In the genomic region with DNA sequence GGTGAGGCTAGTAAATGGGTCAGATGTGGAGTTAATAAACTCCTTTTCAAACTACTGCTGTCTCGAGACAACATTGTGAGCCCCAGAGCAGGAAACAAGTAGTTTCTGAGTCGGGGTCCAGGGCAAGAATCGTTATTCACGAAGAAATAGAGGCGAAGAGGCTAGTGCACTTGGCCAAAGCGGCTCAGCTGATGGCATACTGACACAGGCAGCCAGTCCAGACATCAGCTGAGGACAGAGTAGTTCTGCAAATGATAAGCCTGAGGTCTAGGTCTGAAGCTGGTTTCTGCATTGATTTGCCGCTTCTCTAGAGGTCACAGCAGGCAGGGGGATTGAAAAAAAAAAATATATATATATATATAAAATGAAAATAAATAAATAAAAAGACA, we compare ENCODE assay signal across 7 mouse cellular contexts. TPM values are rescaled to one million over a fixed set of nuclear protein-coding genes. Genes with fewer than 3 reads are reported as not detected.
A peak's percentile ranks its signal among the peaks of the same experiment; 100 is the strongest.
DNase-seq lines count a peak whose midpoint lies in the region; ATAC-seq and TF ChIP-seq lines count a peak whose summit lies in the region.

No protein-coding gene starts in this region.

- H3K4me3 ChIP-seq in lung, embryonic 14.5 days (ENCODE audit: low read depth, low read length) = peak overlapping the region; percentile 91
- peak overlapping the region; percentile 87 for H3K4me3 ChIP-seq in forebrain, embryonic 10.5 days
- H3K4me3 ChIP-seq in intestine, postnatal 0 days (ENCODE audit: low read depth, low read length) = no peak overlapping the region
- H3K4me3 ChIP-seq in neural tube, embryonic 14.5 days (ENCODE audit: low read depth, low read length) = peak overlapping the region; percentile 72; the same call in 1 of the 2 replicates

- WGBS in lung, embryonic 14.5 days = 70% methylated on average over 7 of the region's 7 CpGs
- 82% methylated on average over 7 of the region's 7 CpGs for WGBS in forebrain, embryonic 10.5 days
- WGBS in intestine, postnatal 0 days = 70% methylated on average over 7 of the region's 7 CpGs
- 84% methylated on average over 7 of the region's 7 CpGs for WGBS in neural tube, embryonic 14.5 days

- no peak for ATAC-seq in lung, embryonic 14.5 days (ENCODE audit: insufficient read depth)
- no peak for ATAC-seq in intestine, postnatal 0 days
- no peak for ATAC-seq in neural tube, embryonic 14.5 days (ENCODE audit: low read depth)

- no peak for TF ChIP-seq CTCF in lung, embryonic 14.5 days (IDR thresholded peaks at IDR 0.05; ENCODE audit: low read depth)
- no peak for TF ChIP-seq CTCF in intestine, postnatal 0 days (IDR thresholded peaks at IDR 0.05; ENCODE audit: low read depth)

- no peak for DNase-seq in lung, embryonic 14.5 days
- no peak for DNase-seq in lung, adult 18-20 months
- DNase-seq in forebrain, embryonic 10.5 days (ENCODE audit: extremely low spot score, low spot score) = no peak
- no peak for DNase-seq in layer of hippocampus, adult 11-12 months (ENCODE audit: low spot score)
- DNase-seq in gastrocnemius, postnatal 25 days = no peak

- no peaks in the 10 kb centered on the region for H3K9me3 ChIP-seq in lung, embryonic 14.5 days (ENCODE audit: low read depth, low read length)
- no peaks in the 10 kb centered on the region for H3K9me3 ChIP-seq in forebrain, embryonic 10.5 days
- no peaks in the 10 kb centered on the region for H3K9me3 ChIP-seq in intestine, postnatal 0 days (ENCODE audit: control insufficient read depth)
- no peaks in the 10 kb centered on the region for H3K9me3 ChIP-seq in neural tube, embryonic 14.5 days (ENCODE audit: control insufficient read depth, low read length)

- H3K4me2 ChIP-seq in lung, embryonic 14.5 days = peak overlapping the region; percentile 81
- H3K4me2 ChIP-seq in intestine, postnatal 0 days (replicated peaks; ENCODE audit: low read depth) = peak overlapping the region; percentile 99
- H3K4me2 ChIP-seq in neural tube, embryonic 14.5 days (ENCODE audit: low read depth, low read length) = peak overlapping the region; percentile 92

- no peaks in the 10 kb centered on the region for H3K36me3 ChIP-seq in lung, embryonic 14.5 days (ENCODE audit: insufficient read depth)
- H3K36me3 ChIP-seq in forebrain, embryonic 10.5 days (replicated peaks) = no peaks in the 10 kb centered on the region
- no peaks in the 10 kb centered on the region for H3K36me3 ChIP-seq in intestine, postnatal 0 days (ENCODE audit: control insufficient read depth, insufficient read depth)
- H3K36me3 ChIP-seq in neural tube, embryonic 14.5 days (ENCODE audit: control insufficient read depth, insufficient read depth, low read length) = no peaks in the 10 kb centered on the region

- H3K9ac ChIP-seq in lung, embryonic 14.5 days = peak overlapping the region; percentile 91
- no peak overlapping the region for H3K9ac ChIP-seq in intestine, postnatal 0 days (ENCODE audit: low read depth, low read length)
- no peak overlapping the region; the same call in 1 of the 2 replicates for H3K9ac ChIP-seq in neural tube, embryonic 14.5 days (replicated peaks; ENCODE audit: low read depth, low read length)

- H3K27me3 ChIP-seq in lung, embryonic 14.5 days (ENCODE audit: insufficient read depth, low read length) = no peaks in the 10 kb centered on the region
- no peaks in the 10 kb centered on the region for H3K27me3 ChIP-seq in forebrain, embryonic 10.5 days (ENCODE audit: poor library complexity, severe bottlenecking)
- H3K27me3 ChIP-seq in intestine, postnatal 0 days (replicated peaks; ENCODE audit: control insufficient read depth, insufficient read depth, low read length) = no peaks in the 10 kb centered on the region
- H3K27me3 ChIP-seq in neural tube, embryonic 14.5 days (ENCODE audit: control insufficient read depth, insufficient read depth, low read length) = no peaks in the 10 kb centered on the region

- H3K4me1 ChIP-seq in lung, embryonic 14.5 days (ENCODE audit: insufficient read depth) = peaks cover 5% of the 10 kb centered on the region; the same call in 1 of the 2 replicates
- H3K4me1 ChIP-seq in forebrain, embryonic 10.5 days = peaks cover 15% of the 10 kb centered on the region
- H3K4me1 ChIP-seq in intestine, postnatal 0 days (replicated peaks; ENCODE audit: control insufficient read depth, insufficient read depth, low read length) = peaks cover 5% of the 10 kb centered on the region; the same call in 1 of the 2 replicates
- peaks cover 9% of the 10 kb centered on the region; the same call in 1 of the 2 replicates for H3K4me1 ChIP-seq in neural tube, embryonic 14.5 days (ENCODE audit: control insufficient read depth, insufficient read depth, low read length)

- H3K27ac ChIP-seq in lung, embryonic 14.5 days (ENCODE audit: low read depth) = no peak overlapping the region
- H3K27ac ChIP-seq in forebrain, embryonic 10.5 days = 0 out of 2 replicates have a peak overlapping the region, but pooled peaks have one; percentile 54
- no peak overlapping the region for H3K27ac ChIP-seq in intestine, postnatal 0 days (ENCODE audit: low read depth, low read length)
- peak overlapping the region; percentile 88; the same call in 1 of the 2 replicates for H3K27ac ChIP-seq in neural tube, embryonic 14.5 days (ENCODE audit: low read depth, low read length)

RNA-seq across cellular contexts. Expression of a gene that starts 0.4 kb away (rescaled TPM):
- 37.3 and 41.1 TPM in 2 replicates for polyA plus RNA-seq in lung, embryonic 14.5 days (2014; fragmentation: Nextera tagmentation; extraction: Ambion mirVana)
- polyA plus RNA-seq in forebrain, embryonic 10.5 days (2016; fragmentation: Nextera tagmentation; extraction: Ambion mirVana) = 32.3 and 34.5 TPM in 2 replicates
- polyA plus RNA-seq in intestine, postnatal 0 days (2015; fragmentation: Nextera tagmentation; extraction: Ambion mirVana) = 10.4 and 10.9 TPM in 2 replicates
- polyA plus RNA-seq in neural tube, embryonic 14.5 days (2014; fragmentation: Nextera tagmentation; extraction: Ambion mirVana) = 45.5 and 57.1 TPM in 2 replicates
- total RNA-seq in gastrocnemius, postnatal 25 days (2021) = 1 to 10 TPM; 4.8 to 5.6 TPM

RNA-seq across cellular contexts. Expression of a gene that starts 43.2 kb away (rescaled TPM):
- polyA plus RNA-seq in lung, embryonic 14.5 days (2014; fragmentation: Nextera tagmentation; extraction: Ambion mirVana) = 56.2 and 62.5 TPM in 2 replicates
- polyA plus RNA-seq in forebrain, embryonic 10.5 days (2016; fragmentation: Nextera tagmentation; extraction: Ambion mirVana) = 22.1 and 24.1 TPM in 2 replicates
- polyA plus RNA-seq in intestine, postnatal 0 days (2015; fragmentation: Nextera tagmentation; extraction: Ambion mirVana) = 61.3 and 68.5 TPM in 2 replicates
- 39.0 and 44.3 TPM in 2 replicates for polyA plus RNA-seq in neural tube, embryonic 14.5 days (2014; fragmentation: Nextera tagmentation; extraction: Ambion mirVana)
- total RNA-seq in gastrocnemius, postnatal 25 days (2021) = 100 to 1,000 TPM in 1 of 2 experiments, 10 to 100 TPM in 1; 97.5 to 115 TPM

RNA-seq across cellular contexts. Expression of a gene that starts 56.5 kb away (rescaled TPM):
- polyA plus RNA-seq in lung, embryonic 14.5 days (2014; fragmentation: Nextera tagmentation; extraction: Ambion mirVana) = 143 and 145 TPM in 2 replicates
- 212 and 215 TPM in 2 replicates for polyA plus RNA-seq in forebrain, embryonic 10.5 days (2016; fragmentation: Nextera tagmentation; extraction: Ambion mirVana)
- polyA plus RNA-seq in intestine, postnatal 0 days (2015; fragmentation: Nextera tagmentation; extraction: Ambion mirVana) = 114 and 116 TPM in 2 replicates
- polyA plus RNA-seq in neural tube, embryonic 14.5 days (2014; fragmentation: Nextera tagmentation; extraction: Ambion mirVana) = 102 and 103 TPM in 2 replicates
- 10 to 100 TPM; 72.1 to 93.5 TPM for total RNA-seq in gastrocnemius, postnatal 25 days (2021)

Comparison
In these comparisons a context has a peak if more than half of its experiments do, and no peak if none do; other contexts are left out.
1. H3K27ac ChIP-seq: peak in forebrain, embryonic 10.5 days (single experiment) and neural tube, embryonic 14.5 days (single experiment); none in lung, embryonic 14.5 days (single experiment) and intestine, postnatal 0 days (single experiment).
2. Peak in every context shown above with its lines, with median percentiles within 50 percentile points of each other: H3K4me2 ChIP-seq.